Mouse (Mus musculus) E14TG2a.4 (cell line): ENCODE data around the gene Wwp2.

Source experiments
- CTCF ChIP-seq: conservative IDR thresholded peaks from 2 replicates; pipeline ENCODE4 v1.5.1; 2014; ENCODE audit warnings: low read length
- NANOG ChIP-seq: IDR thresholded peaks from 2 replicates; pipeline ENCODE4 v1.6.1; 2014; ENCODE audit warnings: borderline replicate concordance, low read length, mixed read lengths

DNA sequence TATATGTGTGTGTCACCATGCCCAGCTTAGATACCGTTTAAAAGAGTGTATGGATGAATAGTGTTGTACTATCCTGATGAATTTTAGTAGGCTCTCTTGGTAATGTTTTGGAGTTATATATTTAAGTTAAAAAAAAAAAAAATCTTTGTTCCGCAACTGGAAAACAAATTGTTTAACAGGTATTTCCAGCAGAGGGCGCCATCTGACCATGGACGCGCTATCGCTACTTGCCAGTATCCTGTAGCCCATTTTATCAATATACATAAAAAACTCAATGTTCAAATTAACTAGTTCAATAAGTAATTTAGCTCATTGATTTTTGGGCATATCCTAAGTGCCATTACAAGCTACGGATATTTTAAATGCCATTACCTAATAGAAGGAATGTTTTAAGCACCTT, 166.9 kb downstream of the Wwp2 start:
- TF ChIP-seq CTCF (peak; percentile 58), NANOG (no peak)
